22 mouse cellular contexts compared by ENCODE assay signal in genomic region chr17:88006956-88007355, GRCm38 (mm10). TPM values are rescaled to one million over a fixed set of nuclear protein-coding genes. Genes with fewer than 3 reads are reported as not detected.
A peak's percentile ranks its signal among the peaks of the same experiment; 100 is the strongest.
DNase-seq lines count a peak whose midpoint lies in the region; ATAC-seq and TF ChIP-seq lines count a peak whose summit lies in the region.
"Had no signal": no experiment of that assay in that cellular context is flagged by ENCODE, and none has a peak within 500 bp of the region (broad histone marks: within the 10 kb centered on the region; RNA-seq: fewer than 3 reads in every experiment).

No protein-coding gene starts in this region.

- H3K9ac ChIP-seq in midbrain, embryonic 12.5 days (replicated peaks), result no peak overlapping the region
- no peak overlapping the region for H3K9ac ChIP-seq in midbrain, embryonic 15.5 days
- no peak overlapping the region for H3K9ac ChIP-seq in embryonic facial prominence, embryonic 14.5 days (ENCODE audit: low read depth, low read length)
- no peak overlapping the region for H3K9ac ChIP-seq in limb, embryonic 14.5 days (ENCODE audit: low read depth, low read length, severe bottlenecking)
- H3K9ac ChIP-seq: embryonic facial prominence, embryonic 15.5 days; hindbrain, embryonic 13.5 days had no signal

- no peaks in the 10 kb centered on the region for H3K4me1 ChIP-seq in midbrain, embryonic 12.5 days
- H3K4me1 ChIP-seq in midbrain, embryonic 15.5 days, result no peaks in the 10 kb centered on the region
- H3K4me1 ChIP-seq in embryonic facial prominence, embryonic 14.5 days (ENCODE audit: control insufficient read depth, insufficient read depth, low read length), result no peaks in the 10 kb centered on the region
- H3K4me1 ChIP-seq in limb, embryonic 14.5 days (ENCODE audit: control insufficient read depth, insufficient read depth, low read length), result no peaks in the 10 kb centered on the region
- H3K4me1 ChIP-seq: embryonic facial prominence, embryonic 15.5 days; forebrain, embryonic 10.5 days; hindbrain, embryonic 13.5 days had no signal

- 0 out of 2 replicates have a peak, but pooled peaks have one; percentile 30 for ATAC-seq in midbrain, embryonic 12.5 days (ENCODE audit: low FRiP score, low read depth)
- ATAC-seq in midbrain, embryonic 15.5 days (replicated peaks), result no peak
- peak; percentile 37; the same call in 1 of the 2 replicates for ATAC-seq in embryonic facial prominence, embryonic 14.5 days (ENCODE audit: low read depth)
- ATAC-seq in limb, embryonic 14.5 days (ENCODE audit: low FRiP score, low read depth), result 0 out of 2 replicates have a peak, but pooled peaks have one; percentile 25
- ATAC-seq: intestine, embryonic 16.5 days had no signal

- H3K4me2 ChIP-seq in midbrain, embryonic 12.5 days (replicated peaks), result no peak overlapping the region
- H3K4me2 ChIP-seq in midbrain, embryonic 15.5 days, result no peak overlapping the region
- no peak overlapping the region for H3K4me2 ChIP-seq in embryonic facial prominence, embryonic 14.5 days (ENCODE audit: low read depth, low read length)
- H3K4me2 ChIP-seq in limb, embryonic 14.5 days (replicated peaks; ENCODE audit: low read depth, low read length, severe bottlenecking), result no peak overlapping the region
- H3K4me2 ChIP-seq: embryonic facial prominence, embryonic 15.5 days; hindbrain, embryonic 13.5 days had no signal

- no peaks in the 10 kb centered on the region for H3K9me3 ChIP-seq in midbrain, embryonic 12.5 days
- no peaks in the 10 kb centered on the region for H3K9me3 ChIP-seq in midbrain, embryonic 15.5 days
- no peaks in the 10 kb centered on the region for H3K9me3 ChIP-seq in embryonic facial prominence, embryonic 14.5 days (ENCODE audit: control insufficient read depth, low read length)
- no peaks in the 10 kb centered on the region for H3K9me3 ChIP-seq in limb, embryonic 14.5 days (ENCODE audit: control insufficient read depth, low read length)
- H3K9me3 ChIP-seq: embryonic facial prominence, embryonic 15.5 days; forebrain, embryonic 10.5 days; G1E; heart, embryonic 10.5 days; hindbrain, embryonic 13.5 days had no signal

- H3K27me3 ChIP-seq in midbrain, embryonic 12.5 days, result no peaks in the 10 kb centered on the region
- no peaks in the 10 kb centered on the region for H3K27me3 ChIP-seq in midbrain, embryonic 15.5 days (replicated peaks)
- no peaks in the 10 kb centered on the region for H3K27me3 ChIP-seq in embryonic facial prominence, embryonic 14.5 days (replicated peaks; ENCODE audit: control insufficient read depth, insufficient read depth, low read length)
- H3K27me3 ChIP-seq in limb, embryonic 14.5 days (ENCODE audit: control insufficient read depth, insufficient read depth, low read length), result no peaks in the 10 kb centered on the region
- H3K27me3 ChIP-seq: embryonic facial prominence, embryonic 15.5 days; hindbrain, embryonic 13.5 days had no signal

- H3K36me3 ChIP-seq in midbrain, embryonic 12.5 days, result peaks cover 75% of the 10 kb centered on the region
- H3K36me3 ChIP-seq in midbrain, embryonic 15.5 days (replicated peaks), result peaks cover 40% of the 10 kb centered on the region
- peaks cover 81% of the 10 kb centered on the region for H3K36me3 ChIP-seq in embryonic facial prominence, embryonic 14.5 days (ENCODE audit: control insufficient read depth, insufficient read depth, low read length)
- H3K36me3 ChIP-seq in limb, embryonic 14.5 days (ENCODE audit: control insufficient read depth, insufficient read depth, low read length), result peaks cover 83% of the 10 kb centered on the region

- no peak overlapping the region for H3K4me3 ChIP-seq in midbrain, embryonic 12.5 days
- no peak overlapping the region for H3K4me3 ChIP-seq in midbrain, embryonic 15.5 days
- H3K4me3 ChIP-seq in embryonic facial prominence, embryonic 14.5 days (ENCODE audit: low read depth, low read length), result no peak overlapping the region
- H3K4me3 ChIP-seq in limb, embryonic 14.5 days (replicated peaks; ENCODE audit: low read length), result no peak overlapping the region
- H3K4me3 ChIP-seq: embryonic facial prominence, embryonic 15.5 days; erythroblast, embryonic 14.5 days; forebrain, embryonic 10.5 days; gastrocnemius, adult 2 months; heart, embryonic 10.5 days; hindbrain, embryonic 13.5 days had no signal

- DNase-seq in heart, adult 11 months, result peak; percentile 72
- no peak for DNase-seq in heart, adult 8-10 months (ENCODE audit: low spot score)
- DNase-seq in embryonic facial prominence, embryonic 14.5 days (ENCODE audit: low spot score), result no peak
- DNase-seq in limb, embryonic 14.5 days (ENCODE audit: low spot score), result no peak
- no peak for DNase-seq in thymus, postnatal 4 days
- DNase-seq: adrenal gland, postnatal 10 days; cerebellum, adult 11-12 months; cerebellum, adult 9-10 months; cerebellum, postnatal 25 days; gastrocnemius, adult 2 months; gastrocnemius, postnatal 25 days; heart, postnatal 10 days; heart, postnatal 4 days had no signal

- H3K27ac ChIP-seq in midbrain, embryonic 12.5 days (replicated peaks), result no peak overlapping the region
- H3K27ac ChIP-seq in midbrain, embryonic 15.5 days, result no peak overlapping the region
- no peak overlapping the region for H3K27ac ChIP-seq in embryonic facial prominence, embryonic 14.5 days (replicated peaks; ENCODE audit: low read depth, low read length)
- no peak overlapping the region for H3K27ac ChIP-seq in limb, embryonic 14.5 days (replicated peaks; ENCODE audit: low read depth, low read length)
- H3K27ac ChIP-seq: embryonic facial prominence, embryonic 15.5 days; forebrain, embryonic 10.5 days; gastrocnemius, adult 2 months; heart, embryonic 10.5 days; hindbrain, embryonic 13.5 days had no signal

- no peak for TF ChIP-seq POLR2A in limb, embryonic 14.5 days (IDR thresholded peaks at IDR 0.05; ENCODE audit: borderline replicate concordance, extremely low read depth, insufficient read depth, insufficient read length)

- WGBS in midbrain, embryonic 12.5 days, result 91% methylated on average over 8 of the region's 8 CpGs
- WGBS in midbrain, embryonic 15.5 days, result 90% methylated on average over 8 of the region's 8 CpGs
- WGBS in embryonic facial prominence, embryonic 14.5 days, result 49% methylated on average over 8 of the region's 8 CpGs
- 52% methylated on average over 8 of the region's 8 CpGs for WGBS in limb, embryonic 14.5 days

RNA-seq across cellular contexts. Expression of gene Msh6, which starts 32.1 kb away (rescaled TPM):
- total RNA-seq in heart, adult 8-10 months (2022), result 10 to 100 TPM in 2 of 4 experiments, 1 to 10 TPM in 2; 6.8 to 11.8 (median 9.8) TPM
- 70.4 and 74.1 TPM in 2 replicates for polyA plus RNA-seq in midbrain, embryonic 12.5 days (2016; fragmentation: Nextera tagmentation; extraction: Ambion mirVana)
- 29.4 and 29.9 TPM in 2 replicates for polyA plus RNA-seq in midbrain, embryonic 15.5 days (2015; fragmentation: Nextera tagmentation; extraction: Ambion mirVana)
- 38.5 and 45.4 TPM in 2 replicates for polyA plus RNA-seq in embryonic facial prominence, embryonic 14.5 days (2014; fragmentation: Nextera tagmentation; extraction: Ambion mirVana)
- 18.0 and 24.5 TPM in 2 replicates for polyA plus RNA-seq in limb, embryonic 14.5 days (2012; rRNA removed)
- 45.4 and 49.3 TPM in 2 replicates for polyA plus RNA-seq in limb, embryonic 14.5 days (2014; fragmentation: Nextera tagmentation; extraction: Ambion mirVana)

RNA-seq across cellular contexts. Expression of gene Fbxo11, which starts 58.1 kb away (rescaled TPM):
- 10 to 100 TPM; 31.1 to 37.0 (median 35.5) TPM for total RNA-seq in heart, adult 8-10 months (2022)
- polyA plus RNA-seq in midbrain, embryonic 12.5 days (2016; fragmentation: Nextera tagmentation; extraction: Ambion mirVana), result 33.0 and 35.0 TPM in 2 replicates
- 33.6 and 37.5 TPM in 2 replicates for polyA plus RNA-seq in midbrain, embryonic 15.5 days (2015; fragmentation: Nextera tagmentation; extraction: Ambion mirVana)
- 25.0 and 25.2 TPM in 2 replicates for polyA plus RNA-seq in embryonic facial prominence, embryonic 14.5 days (2014; fragmentation: Nextera tagmentation; extraction: Ambion mirVana)
- polyA plus RNA-seq in limb, embryonic 14.5 days (2012; rRNA removed), result 50.9 and 63.0 TPM in 2 replicates
- polyA plus RNA-seq in limb, embryonic 14.5 days (2014; fragmentation: Nextera tagmentation; extraction: Ambion mirVana), result 29.5 and 34.1 TPM in 2 replicates
